Mouse (Mus musculus) lung, postnatal 0 days (tissue): ENCODE data around the gene Bach2.

Experiments
- CTCF ChIP-seq: IDR thresholded peaks from 2 replicates; pipeline ENCODE4 v1.5.1; 2016; ENCODE audit warnings: antibody characterized with exemption, mild to moderate bottlenecking
- EP300 ChIP-seq: IDR thresholded peaks from 2 replicates; pipeline ENCODE4 v1.6.1; 2016; ENCODE audit warnings: antibody characterized with exemption, mild to moderate bottlenecking, control low read depth

DNA sequence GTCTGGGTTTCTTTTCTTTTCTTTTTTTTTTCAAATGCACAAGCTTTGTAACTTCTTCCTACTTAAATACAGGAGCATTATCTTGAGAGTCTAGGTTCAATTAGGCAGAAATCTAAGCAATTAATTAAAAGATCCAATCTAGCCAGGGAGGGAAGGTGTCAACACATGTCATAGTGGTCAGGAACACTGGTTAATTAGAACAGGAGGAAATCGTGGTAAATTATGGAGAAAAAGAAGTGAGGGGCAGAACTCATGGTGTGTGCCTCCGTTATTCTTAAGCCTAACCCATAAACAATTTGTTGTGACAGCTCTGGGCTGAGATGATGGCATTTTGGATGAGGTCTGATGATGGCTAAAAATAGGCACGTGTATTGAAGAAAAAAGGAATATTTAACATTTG, 87.0 kb downstream of the Bach2 start:
- TF ChIP-seq EP300, result no peak
- no peak for TF ChIP-seq CTCF
